Mouse (Mus musculus): ENCODE measurements at regions not wholly inside any gene's neighbourhood (a gene's known extent, or its start where the extent isn't known, plus 50 kb on each side); places are given as distances from the start of the nearest gene placed in this dataset.

GRCm38 (mm10) chr19:54440713-54441112 is 396.8 kb downstream of the Adra2a start:
- DNase-seq (ENCODE audit: extremely low spot score in 1 of 2, low spot score in 1 of 2) = no peak

- no peak for DNase-seq (ENCODE audit: extremely low spot score in 1 of 2, low spot score in 1 of 2)
These were observed 416.6 kb downstream of the Adra2a start for GRCm38 (mm10) chr19:54460426-54461170.

GRCm38 (mm10) chr19:54462480-54462879 is 418.5 kb downstream of the Adra2a start:
- DNase-seq (ENCODE audit: extremely low spot score in 1 of 2, low spot score in 1 of 2) = no peak

- DNase-seq (ENCODE audit: extremely low spot score in 1 of 2, low spot score in 1 of 2) = no peak
These were observed 426.1 kb downstream of the Adra2a start for GRCm38 (mm10) chr19:54470034-54470433.

- DNase-seq (ENCODE audit: extremely low spot score in 1 of 2, low spot score in 1 of 2) = no peak
These were observed 454.1 kb downstream of the Adra2a start for GRCm38 (mm10) chr19:54498066-54498465.

GRCm38 (mm10) chr19:54533858-54534257 is 489.9 kb downstream of the Adra2a start:
- DNase-seq (ENCODE audit: extremely low spot score in 1 of 2, low spot score in 1 of 2) = no peak

- no peak for DNase-seq (ENCODE audit: extremely low spot score in 1 of 2, low spot score in 1 of 2)
These were observed 511.4 kb downstream of the Adra2a start for GRCm38 (mm10) chr19:54555351-54555750.

- DNase-seq (ENCODE audit: extremely low spot score in 1 of 2, low spot score in 1 of 2) = no peak
These were observed 514.0 kb downstream of the Adra2a start for GRCm38 (mm10) chr19:54557984-54558383.

GRCm38 (mm10) chr19:54583574-54583973 is 539.6 kb downstream of the Adra2a start:
- no peak for DNase-seq (ENCODE audit: extremely low spot score in 1 of 2, low spot score in 1 of 2)

- no peak for DNase-seq (ENCODE audit: extremely low spot score in 1 of 2, low spot score in 1 of 2)
These were observed 540.8 kb downstream of the Adra2a start for GRCm38 (mm10) chr19:54584687-54585237.

- no peak for DNase-seq (ENCODE audit: extremely low spot score in 1 of 2, low spot score in 1 of 2)
These were observed 541.4 kb downstream of the Adra2a start for GRCm38 (mm10) chr19:54585326-54585725.

- no peak for DNase-seq (ENCODE audit: extremely low spot score in 1 of 2, low spot score in 1 of 2)
These were observed 523.7 kb downstream of the Gpam start for GRCm38 (mm10) chr19:54603345-54603744.

- no peak for DNase-seq (ENCODE audit: extremely low spot score in 1 of 2, low spot score in 1 of 2)
These were observed 521.7 kb downstream of the Gpam start for GRCm38 (mm10) chr19:54605346-54605745.

- DNase-seq (ENCODE audit: extremely low spot score in 1 of 2, low spot score in 1 of 2) = no peak
These were observed 510.1 kb downstream of the Gpam start for GRCm38 (mm10) chr19:54616924-54617323.

Measured in layer of hippocampus, postnatal 25 days (tissue).